Mouse (Mus musculus) C2C12 (cell line): ENCODE results near the gene 1700012P22Rik. TPM values are rescaled to one million over a fixed set of nuclear protein-coding genes. Genes with fewer than 3 reads are reported as not detected.

Source experiments
- H3K27me3 ChIP-seq: one replicate; pipeline ENCODE4 v1.6.1; 2011; ENCODE audit not compliant: control insufficient read depth, insufficient read depth, insufficient read length
- H3K36me3 ChIP-seq: one replicate; pipeline ENCODE4 v1.6.1; 2011; ENCODE audit not compliant: control insufficient read depth, insufficient read depth
- H3K4me3 ChIP-seq: one replicate; pipeline ENCODE4 v1.5.1; 2011; ENCODE audit warnings: mild to moderate bottlenecking, control low read depth; ENCODE audit not compliant: poor library complexity, insufficient read depth, severe bottlenecking
- H3K79me2 ChIP-seq: one replicate; pipeline ENCODE4 v1.6.1; 2011; ENCODE audit not compliant: control insufficient read depth, insufficient read depth
- H3K79me3 ChIP-seq: one replicate; pipeline ENCODE4 v1.6.1; 2011; ENCODE audit warnings: low read depth, control low read depth
- H3ac ChIP-seq: one replicate; pipeline ENCODE3; 2011; ENCODE audit warnings: low read depth; ENCODE audit not compliant: control insufficient read depth, insufficient read length
- CEBPB ChIP-seq: IDR thresholded peaks from one replicate; pipeline ENCODE4 v1.6.1; 2011; ENCODE audit warnings: low read depth, mild to moderate bottlenecking, control low read depth, moderate library complexity
- CTCF ChIP-seq: IDR thresholded peaks from one replicate; pipeline ENCODE4 v1.5.1; 2011; ENCODE audit not compliant: control insufficient read depth, insufficient read depth, insufficient read length
- FOSL1 ChIP-seq: IDR thresholded peaks from one replicate; pipeline ENCODE4 v1.8.0; 2011; ENCODE audit warnings: mild to moderate bottlenecking, low read length; ENCODE audit not compliant: poor library complexity, insufficient read depth, severe bottlenecking
- MAX ChIP-seq: IDR thresholded peaks from one replicate; pipeline ENCODE4 v1.6.1; 2011; ENCODE audit warnings: mild to moderate bottlenecking, control low read depth
- MYOD1 ChIP-seq: IDR thresholded peaks from one replicate; pipeline ENCODE4 v1.6.1; 2011; ENCODE audit warnings: low read depth; ENCODE audit not compliant: control insufficient read depth, insufficient read length
- MYOG ChIP-seq: IDR thresholded peaks from one replicate; pipeline ENCODE4 v1.6.1; 2011; ENCODE audit not compliant: control insufficient read depth, insufficient read length; ENCODE audit errors: extremely low read depth
- USF1 ChIP-seq: IDR thresholded peaks from one replicate; pipeline ENCODE4 v1.6.1; 2011; ENCODE audit warnings: low read depth, mild to moderate bottlenecking, control low read depth, moderate library complexity
- polyA plus RNA-seq: library from polyadenylated mRNA; unstranded; fragments of >200 nt; fragmentation: generic; extraction: Trizol; gene quantifications from one replicate; pipeline ENCODE4 v1.2.1, GENCODE M21; 2012; ENCODE audit warnings: missing spikeins

The 1700012P22Rik gene
- polyA plus RNA-seq, 1 experiment = not detected

- no peak for TF ChIP-seq CEBPB
- no peak for TF ChIP-seq MAX
- no peak for TF ChIP-seq CTCF
- TF ChIP-seq MYOD1 = no peak
- no peak for TF ChIP-seq FOSL1
- no peak for TF ChIP-seq MYOG
- no peak for TF ChIP-seq USF1
- no peaks in the 10 kb centered on the region for H3K36me3 ChIP-seq
- no peaks in the 10 kb centered on the region for H3K27me3 ChIP-seq
- H3K79me2 ChIP-seq = no peaks in the 10 kb centered on the region
- H3K79me3 ChIP-seq = no peaks in the 10 kb centered on the region
- H3ac ChIP-seq = no peak within 1 kb of the TSS
- no peak within 1 kb of the TSS for H3K4me3 ChIP-seq
Measured at GRCm38 (mm10) chr4:144377911-144378310, 60.7 kb downstream of the 1700012P22Rik start, which contains the start of gene Pramef20. Pramef20 (minus strand) TSS chr4:144377933.

Other genes with a start within 250 kb of the 1700012P22Rik start
- gene Oog2, start 248.1 kb downstream of the 1700012P22Rik start, polyA plus RNA-seq = not detected
- gene C87977, start 225.5 kb downstream of the 1700012P22Rik start, polyA plus RNA-seq = not detected
- gene Pramel5, start 158.3 kb downstream of the 1700012P22Rik start, polyA plus RNA-seq = not detected
- gene Gm13128, start 108.5 kb downstream of the 1700012P22Rik start, polyA plus RNA-seq = not detected
- gene Gm13119, start 80.8 kb downstream of the 1700012P22Rik start, polyA plus RNA-seq = 0.05 TPM
- gene Pramef20, start 60.8 kb downstream of the 1700012P22Rik start, polyA plus RNA-seq = not detected
- not detected for gene Pramef12, start 30.3 kb downstream of the 1700012P22Rik start, polyA plus RNA-seq
- not detected for gene Gm9944, start 14.5 kb upstream of the 1700012P22Rik start, polyA plus RNA-seq
- gene Aadacl3, start 25.0 kb upstream of the 1700012P22Rik start, polyA plus RNA-seq = not detected
- gene 9430007A20Rik, start 81.0 kb upstream of the 1700012P22Rik start, polyA plus RNA-seq = not detected
- not detected for gene Gm13124, start 126.4 kb upstream of the 1700012P22Rik start, polyA plus RNA-seq
- not detected for gene Aadacl4, start 174.9 kb upstream of the 1700012P22Rik start, polyA plus RNA-seq
- gene Gm436, start 247.6 kb upstream of the 1700012P22Rik start, polyA plus RNA-seq = not detected